Mouse (Mus musculus): ENCODE data around the gene 2010300C02Rik.

Gene 2010300C02Rik

DNA sequence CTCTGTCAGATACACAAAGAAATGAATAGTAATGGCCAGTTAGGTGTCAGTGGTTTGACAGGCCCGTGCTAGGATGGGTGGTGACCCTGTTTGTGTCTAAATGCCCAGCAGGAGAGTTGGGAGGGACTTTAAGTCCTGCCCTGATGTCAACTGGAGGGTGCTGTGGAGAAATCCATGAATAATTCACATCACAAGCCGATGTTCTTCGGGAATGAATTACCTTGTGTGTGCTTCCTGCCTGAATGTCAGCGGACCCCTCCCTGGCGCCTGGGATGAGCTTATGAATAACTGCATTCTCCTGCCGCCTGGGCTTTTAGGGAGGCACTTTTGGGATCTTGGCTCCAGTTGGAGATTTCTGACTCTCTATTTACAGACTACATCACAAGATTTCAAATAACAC lies 154.5 kb downstream of the 2010300C02Rik start:
- DNase-seq, result no peak

- DNase-seq, result no peak
Measured at GRCm38 (mm10) chr1:37561955-37562354, 157.9 kb downstream of the 2010300C02Rik start.

Measured in kidney, adult 8-10 months (tissue).